Mouse (Mus musculus) ovary, adult 18-20 months (tissue): ENCODE measurements at regions not wholly inside any gene's neighbourhood (a gene's known extent, or its start where the extent isn't known, plus 50 kb on each side); places are given as distances from the start of the nearest gene placed in this dataset.

Source experiments
- DNase-seq: peaks from one replicate; pipeline ENCODE4 v3.0.0; 2022; ENCODE audit warnings: low spot score, mixed read lengths

- no peak for DNase-seq
These were observed 234.3 kb upstream of the Cxcr4 start for GRCm38 (mm10) chr1:128826419-128826818.

GRCm38 (mm10) chr1:128824916-128825683 is 233.0 kb upstream of the Cxcr4 start:
- no peak for DNase-seq

GRCm38 (mm10) chr1:128824235-128824634 is 232.1 kb upstream of the Cxcr4 start:
- peak; percentile 35 for DNase-seq

- DNase-seq = no peak
These were observed 229.9 kb upstream of the Cxcr4 start for GRCm38 (mm10) chr1:128821991-128822390.

- DNase-seq = no peak
These were observed 228.4 kb upstream of the Cxcr4 start for GRCm38 (mm10) chr1:128820527-128820926.

- no peak for DNase-seq
These were observed 227.5 kb upstream of the Cxcr4 start for GRCm38 (mm10) chr1:128819611-128820010.

- no peak for DNase-seq
These were observed 221.3 kb upstream of the Cxcr4 start for GRCm38 (mm10) chr1:128813379-128813778.

GRCm38 (mm10) chr1:128810860-128811259 is 218.8 kb upstream of the Cxcr4 start:
- no peak for DNase-seq

GRCm38 (mm10) chr1:128810094-128810493 is 218.0 kb upstream of the Cxcr4 start:
- DNase-seq = no peak

- no peak for DNase-seq
These were observed 217.5 kb upstream of the Cxcr4 start for GRCm38 (mm10) chr1:128809601-128810000.

GRCm38 (mm10) chr1:128808599-128808998 is 216.5 kb upstream of the Cxcr4 start:
- no peak for DNase-seq

GRCm38 (mm10) chr1:128805687-128806653 is 213.9 kb upstream of the Cxcr4 start:
- DNase-seq = peak; percentile 21

- DNase-seq = no peak
These were observed 211.5 kb upstream of the Cxcr4 start for GRCm38 (mm10) chr1:128803433-128804060.

- no peak for DNase-seq
These were observed 211.0 kb upstream of the Cxcr4 start for GRCm38 (mm10) chr1:128803058-128803432.

- no peak for DNase-seq
These were observed 206.6 kb upstream of the Cxcr4 start for GRCm38 (mm10) chr1:128798721-128799120.

GRCm38 (mm10) chr1:128795654-128796053 is 203.6 kb upstream of the Cxcr4 start:
- DNase-seq = no peak

- no peak for DNase-seq
These were observed 198.8 kb upstream of the Cxcr4 start for GRCm38 (mm10) chr1:128790881-128791280.

- no peak for DNase-seq
These were observed 197.7 kb upstream of the Cxcr4 start for GRCm38 (mm10) chr1:128789567-128790335.

- no peak for DNase-seq
These were observed 196.1 kb upstream of the Cxcr4 start for GRCm38 (mm10) chr1:128788227-128788626.

- DNase-seq = no peak
These were observed 195.0 kb upstream of the Cxcr4 start for GRCm38 (mm10) chr1:128786941-128787569.

GRCm38 (mm10) chr1:128782286-128782685 is 190.2 kb upstream of the Cxcr4 start:
- no peak for DNase-seq
